Mouse (Mus musculus) midbrain, embryonic 13.5 days (tissue): ENCODE measurements around the gene Ube4b. TPM values are rescaled to one million over a fixed set of nuclear protein-coding genes. Genes with fewer than 3 reads are reported as not detected.

Experiments
- ATAC-seq: fragments of 200-750 bp; cut with Nextera tagmentation; 2 replicates; pipeline ENCODE4 v1.8.0; 2017; ENCODE audit warnings: mild to moderate bottlenecking, moderate TSS enrichment, moderate library complexity
- H3K27ac ChIP-seq: fragments of 300-500 bp; sonication (generic); 2 replicates; pipeline ENCODE4 v1.5.1; 2015; ENCODE audit warnings: inconsistent platforms, mild to moderate bottlenecking, moderate library complexity
- H3K27me3 ChIP-seq: fragments of 300-500 bp; sonication (generic); 2 replicates; pipeline ENCODE4 v1.6.1; 2015; ENCODE audit warnings: mild to moderate bottlenecking, inconsistent platforms
- H3K36me3 ChIP-seq: fragments of 300-500 bp; sonication (generic); 2 replicates; pipeline ENCODE4 v1.6.1; 2015; ENCODE audit warnings: mild to moderate bottlenecking, inconsistent platforms
- H3K4me1 ChIP-seq: fragments of 300-500 bp; sonication (generic); replicated peaks from 2 replicates; pipeline ENCODE4 v1.6.1; 2015; ENCODE audit warnings: inconsistent platforms
- H3K4me2 ChIP-seq: fragments of 300-500 bp; sonication (generic); replicated peaks from 2 replicates; pipeline ENCODE4 v1.6.1; 2015; ENCODE audit warnings: moderate library complexity, mild to moderate bottlenecking, inconsistent platforms
- H3K4me3 ChIP-seq: fragments of 300-500 bp; sonication (generic); replicated peaks from 2 replicates; pipeline ENCODE4 v1.5.1; 2015; ENCODE audit warnings: mild to moderate bottlenecking, inconsistent platforms
- H3K9ac ChIP-seq: fragments of 300-500 bp; sonication (generic); replicated peaks from 2 replicates; pipeline ENCODE4 v1.6.1; 2015; ENCODE audit warnings: mild to moderate bottlenecking, inconsistent platforms
- H3K9me3 ChIP-seq: fragments of 300-500 bp; sonication (generic); 2 replicates; pipeline ENCODE4 v1.6.1; 2016; ENCODE audit warnings: mild to moderate bottlenecking, inconsistent platforms
- WGBS: fragments of 180-500 bp; shearing (Covaris S2); methylation state at CpG from one replicate; pipeline ENCODE4 v1.1.7; 2015; 5-methylcytosine and 5-hydroxymethylcytosine counted together
- polyA plus RNA-seq: library from polyadenylated mRNA; unstranded; fragments of >200 nt; fragmentation: Nextera tagmentation; extraction: Ambion mirVana; gene quantifications from 2 replicates; pipeline ENCODE4 v1.2.1, GENCODE M21; 2015

The Ube4b gene
- polyA plus RNA-seq, 1 experiment from 2014 or later, result 65.4 TPM

- ATAC-seq, result 0 out of 2 replicates have a peak, but pooled peaks have one; percentile 37
- Histone ChIP-seq H3K27ac (no peak overlapping the region), H3K4me2 (no peak overlapping the region), H3K9ac (no peak overlapping the region), H3K27me3 (no peaks in the 10 kb centered on the region), H3K4me3 (no peak overlapping the region), H3K4me1 (peaks cover 28% of the 10 kb centered on the region), H3K36me3 (peaks cover 30% of the 10 kb centered on the region), H3K9me3 (no peaks in the 10 kb centered on the region)
- 77% methylated on average over 8 of the region's 8 CpGs for WGBS
Measured at GRCm38 (mm10) chr4:149286287-149287137, 140.0 kb downstream of the Ube4b start.

GRCm38 (mm10) chr4:149285691-149286090 lies 140.9 kb downstream of the Ube4b start:
- Histone ChIP-seq H3K9me3 (no peaks in the 10 kb centered on the region), H3K4me2 (no peak overlapping the region), H3K4me1 (peaks cover 31% of the 10 kb centered on the region), H3K36me3 (peaks cover 24% of the 10 kb centered on the region), H3K9ac (no peak overlapping the region), H3K4me3 (no peak overlapping the region), H3K27me3 (no peaks in the 10 kb centered on the region), H3K27ac (no peak overlapping the region)
- ATAC-seq, result no peak
- 97% methylated on average over 1 of the region's 1 CpGs for WGBS

- H3K4me3 ChIP-seq, result no peak overlapping the region
- peaks cover 52% of the 10 kb centered on the region for H3K4me1 ChIP-seq
- H3K36me3 ChIP-seq, result peaks cover 3% of the 10 kb centered on the region; the same call in 1 of the 2 replicates
- H3K27me3 ChIP-seq, result no peaks in the 10 kb centered on the region
- no peak overlapping the region for H3K27ac ChIP-seq
- H3K4me2 ChIP-seq, result no peak overlapping the region
- 89% methylated on average over 3 of the region's 3 CpGs for WGBS
- H3K9me3 ChIP-seq, result no peaks in the 10 kb centered on the region
- no peak for ATAC-seq
- H3K9ac ChIP-seq, result no peak overlapping the region
Measured at GRCm38 (mm10) chr4:149283018-149283417, 143.5 kb downstream of the Ube4b start.

- WGBS, result 85% methylated on average over 7 of the region's 7 CpGs
- no peaks in the 10 kb centered on the region for H3K9me3 ChIP-seq
- peaks cover 3% of the 10 kb centered on the region; the same call in 1 of the 2 replicates for H3K36me3 ChIP-seq
- no peak overlapping the region for H3K27ac ChIP-seq
- H3K4me1 ChIP-seq, result peaks cover 60% of the 10 kb centered on the region
- H3K4me3 ChIP-seq, result no peak overlapping the region
- no peak for ATAC-seq
- H3K27me3 ChIP-seq, result no peaks in the 10 kb centered on the region
- no peak overlapping the region for H3K4me2 ChIP-seq
- H3K9ac ChIP-seq, result no peak overlapping the region
Measured at GRCm38 (mm10) chr4:149282025-149282738, 144.4 kb downstream of the Ube4b start.

Other genes starting within 250 kb of the Ube4b start
- gene Kif1b, start 119.1 kb downstream of the Ube4b start, polyA plus RNA-seq, result 160 and 164 TPM in 2 replicates
- not detected in 2 replicates for gene Rbp7, start 28.2 kb upstream of the Ube4b start, polyA plus RNA-seq
- 0.65 TPM in 1 of 2 replicates, not detected in the other for gene Tmem274, start 50.6 kb upstream of the Ube4b start, polyA plus RNA-seq
- 9.8 and 12.5 TPM in 2 replicates for gene Nmnat1, start 58.5 kb upstream of the Ube4b start, polyA plus RNA-seq
- 45.5 and 50.8 TPM in 2 replicates for gene Lzic, start 58.5 kb upstream of the Ube4b start, polyA plus RNA-seq
- 74.6 and 79.6 TPM in 2 replicates for gene Ctnnbip1, start 91.5 kb upstream of the Ube4b start, polyA plus RNA-seq
- gene Clstn1, start 159.7 kb upstream of the Ube4b start, polyA plus RNA-seq, result 41.9 and 61.9 TPM in 2 replicates